Mouse (Mus musculus) ES-E14 (cell line): Measurements from ENCODE around the gene Tmem208. TPM values are rescaled to one million over a fixed set of nuclear protein-coding genes. Genes with fewer than 3 reads are reported as not detected.
A peak's percentile ranks its signal among the peaks of the same experiment; 100 is the strongest.

Experiments used
- DNase-seq: peaks from one replicate; pipeline ENCODE4 v3.0.0-alpha.2; 2013; ENCODE audit warnings: low read depth, low spot score
- H3K27ac ChIP-seq: 2 replicates; pipeline ENCODE4 v1.5.1; 2012; ENCODE audit warnings: low read depth, mild to moderate bottlenecking, low read length, moderate library complexity, mixed read lengths; ENCODE audit not compliant: poor library complexity, insufficient read depth, severe bottlenecking
- H3K36me3 ChIP-seq: 2 replicates; pipeline ENCODE4 v1.6.1; 2012; ENCODE audit warnings: mild to moderate bottlenecking, low read length, moderate library complexity, mixed read lengths; ENCODE audit not compliant: control insufficient read depth, poor library complexity, insufficient read depth, severe bottlenecking
- H3K4me1 ChIP-seq, 2 experiments: fragments of 150-350 bp in 1 of 2; sonication (generic) in 1 of 2; 2 replicates each; pipeline ENCODE4 v1.6.1; 2012; ENCODE audit warnings: low read length in 2 of 2, mild to moderate bottlenecking in 1 of 2, mixed read lengths in 1 of 2; ENCODE audit not compliant: control insufficient read depth in 2 of 2, insufficient read depth in 2 of 2, poor library complexity in 1 of 2
- H3K4me3 ChIP-seq, 2 experiments: fragments of 150-350 bp in 1 of 2; sonication (generic) in 1 of 2; 2 replicates each; pipeline ENCODE4 v1.5.1; 2012; ENCODE audit warnings: low read length in 2 of 2, low read depth in 1 of 2, mild to moderate bottlenecking in 1 of 2, mixed read lengths in 1 of 2; ENCODE audit not compliant: insufficient read depth in 1 of 2, poor library complexity in 1 of 2, severe bottlenecking in 1 of 2
- H3K9ac ChIP-seq: 2 replicates; pipeline ENCODE4 v1.6.1; 2012; ENCODE audit warnings: low read depth, mild to moderate bottlenecking, low read length, mixed read lengths; ENCODE audit not compliant: poor library complexity, insufficient read depth, severe bottlenecking
- H3K9me3 ChIP-seq: fragments of 150-350 bp; sonication (generic); 2 replicates; pipeline ENCODE4 v1.6.1; 2012; ENCODE audit warnings: low read depth, mild to moderate bottlenecking, low read length; ENCODE audit not compliant: control insufficient read depth, insufficient read depth
- CHD2 ChIP-seq: IDR thresholded peaks from 2 replicates; pipeline ENCODE4 v1.6.1; 2014; ENCODE audit warnings: mild to moderate bottlenecking, low read depth, low read length, inconsistent platforms
- HCFC1 ChIP-seq: IDR thresholded peaks from 2 replicates; pipeline ENCODE4 v1.6.1; 2012; ENCODE audit warnings: low read length, inconsistent platforms, borderline replicate concordance; ENCODE audit not compliant: insufficient read depth
- MAFK ChIP-seq: IDR thresholded peaks from 2 replicates; pipeline ENCODE4 v1.6.1; 2014; ENCODE audit warnings: mild to moderate bottlenecking, low read depth, low read length, inconsistent platforms; ENCODE audit not compliant: insufficient read depth
- ZC3H11A ChIP-seq: IDR thresholded peaks from 2 replicates; pipeline ENCODE4 v1.6.1; 2012; ENCODE audit warnings: low read depth, mild to moderate bottlenecking, inconsistent platforms, low read length, borderline replicate concordance
- ZNF384 ChIP-seq: IDR thresholded peaks from 2 replicates; pipeline ENCODE4 v1.6.1; 2012; ENCODE audit warnings: low read depth, low read length, inconsistent platforms
- in situ Hi-C, 2 experiments: fragments of 600-800 bp; cut with MboI; formaldehyde crosslinking; loops; one replicate each; pipeline ENCODE4 v1.15.1; 2025; ENCODE audit warnings: low sequenced_read_pairs in 2 of 2, inconsistent platforms in 1 of 2; ENCODE audit not compliant: unreplicated experiment in 2 of 2
- total RNA-seq: library from RNA; depleted of rRNA; stranded (reverse); fragments of 300-350 nt; gene quantifications from 2 replicates; pipeline ENCODE4 v1.2.3, GENCODE M21; 2012

Tmem208 gene
- total RNA-seq, 1 experiment: 123 TPM

GRCm38 (mm10) chr8:105348450-105349095 is 22.4 kb downstream of the Tmem208 start, which contains the start of gene Slc9a5:
TSS of gene Slc9a5 (plus strand) at chr8:105348843.
- H3K9ac ChIP-seq: peak within 1 kb of the TSS; percentile 79
- H3K9me3 ChIP-seq: no peaks in the 10 kb centered on the region
- TF ChIP-seq MAFK (no peak), CHD2 (no peak), HCFC1 (no peak), ZNF384 (no peak), ZC3H11A (no peak)
- H3K36me3 ChIP-seq: no peaks in the 10 kb centered on the region
- DNase-seq: no peak
- in situ Hi-C loops: no loop called here
- H3K4me1 ChIP-seq: peaks cover 0 to 7% of the 10 kb centered on the region in 2 experiments; a peak in 3 of 4 replicates
- H3K4me3 ChIP-seq: peak within 1 kb of the TSS; percentile 86 to 90
- peak within 1 kb of the TSS; percentile 24; the same call in 1 of the 2 replicates for H3K27ac ChIP-seq

- Histone ChIP-seq H3K36me3 (no peaks in the 10 kb centered on the region), H3K4me1 (peaks cover 0 to 7% of the 10 kb centered on the region in 2 experiments; a peak in 3 of 4 replicates), H3K4me3 (peak overlapping the region; percentile 77 to 90), H3K9ac (peak overlapping the region; percentile 79), H3K27ac (no peak overlapping the region), H3K9me3 (no peaks in the 10 kb centered on the region)
- TF ChIP-seq HCFC1: no peak
- TF ChIP-seq CHD2: no peak
- TF ChIP-seq ZNF384: no peak
- in situ Hi-C loops: no loop called here
- no peak for DNase-seq
These were observed 23.1 kb downstream of the Tmem208 start for GRCm38 (mm10) chr8:105349096-105349771.

DNA sequence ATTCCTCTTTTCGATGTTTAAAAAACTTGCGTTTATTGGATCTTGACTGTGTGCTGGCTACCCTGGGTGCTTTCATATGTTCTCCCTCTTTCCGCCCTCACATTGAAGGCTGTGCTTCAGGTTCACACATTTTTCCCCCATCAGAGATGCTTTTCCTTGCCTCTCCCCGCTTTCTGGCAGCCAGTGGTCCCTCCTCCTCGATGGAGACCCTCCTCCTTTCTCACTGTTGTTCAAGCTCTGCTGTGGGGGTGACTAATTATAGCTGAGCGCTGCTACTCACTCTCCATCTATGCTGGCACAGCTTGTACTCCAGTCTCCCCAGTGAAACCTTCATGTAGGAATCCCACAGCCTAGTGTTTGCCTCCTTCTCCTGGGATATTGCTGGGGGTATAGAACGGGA is 24.0 kb downstream of the Tmem208 start:
- TF ChIP-seq ZC3H11A (no peak), CHD2 (no peak), MAFK (no peak), HCFC1 (no peak), ZNF384 (no peak)
- no peak overlapping the region for H3K9ac ChIP-seq
- peaks cover 2 to 12% of the 10 kb centered on the region in 2 experiments; a peak in 3 of 4 replicates for H3K4me1 ChIP-seq
- in situ Hi-C loops: no loop called here
- H3K27ac ChIP-seq: no peak overlapping the region
- no peaks in the 10 kb centered on the region for H3K36me3 ChIP-seq
- no peaks in the 10 kb centered on the region for H3K9me3 ChIP-seq
- no peak overlapping the region for H3K4me3 ChIP-seq
- DNase-seq: no peak

- Histone ChIP-seq H3K4me1 (peaks cover 2 to 10% of the 10 kb centered on the region in 2 experiments; a peak in 1 of 4 replicates), H3K9ac (no peak overlapping the region), H3K27ac (no peak overlapping the region), H3K4me3 (no peak overlapping the region), H3K9me3 (no peaks in the 10 kb centered on the region), H3K36me3 (peaks cover 6% of the 10 kb centered on the region)
- no peak for DNase-seq
- in situ Hi-C loops: no loop called here
- TF ChIP-seq ZC3H11A (no peak), CHD2 (no peak), MAFK (no peak), ZNF384 (no peak), HCFC1 (no peak)
These were observed 27.5 kb downstream of the Tmem208 start for GRCm38 (mm10) chr8:105353583-105354135.
